Comparison of ENCODE assay signal across 13 mouse cellular contexts in the genomic region with DNA sequence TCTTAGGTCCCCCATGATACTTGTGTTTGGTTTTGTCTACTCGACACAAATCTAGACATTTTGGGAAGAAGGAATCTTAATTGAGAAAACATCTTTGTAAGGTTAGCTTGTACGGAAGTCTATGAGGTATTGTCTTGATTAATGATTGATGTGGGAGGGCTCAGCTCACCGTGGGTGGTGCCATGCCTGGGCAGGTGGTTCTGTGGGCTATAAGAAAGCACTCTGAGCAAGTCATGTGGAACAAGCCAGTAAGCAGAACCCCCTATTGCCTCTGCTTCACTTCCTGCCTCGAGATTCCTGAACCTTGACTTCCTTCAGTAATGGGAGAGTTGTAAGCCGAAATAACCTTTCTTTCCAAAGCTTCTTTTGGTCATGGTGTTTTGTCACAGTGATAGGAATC.
"Had no signal": no experiment of that assay in that cellular context is flagged by ENCODE, and none has a peak within 500 bp of the region (broad histone marks: within the 10 kb centered on the region; RNA-seq: fewer than 3 reads in every experiment).

No protein-coding gene starts in this region.

- H3K36me3 ChIP-seq: limb, embryonic 12.5 days; liver, embryonic 13.5 days; lung, embryonic 15.5 days; midbrain, embryonic 12.5 days; neural tube, embryonic 13.5 days had no signal

- H3K9me3 ChIP-seq: limb, embryonic 12.5 days; liver, embryonic 13.5 days; lung, embryonic 15.5 days; midbrain, embryonic 12.5 days; neural tube, embryonic 13.5 days had no signal

- ATAC-seq: liver, postnatal 0 days; midbrain, embryonic 16.5 days had no signal

- H3K27ac ChIP-seq: limb, embryonic 12.5 days; liver, embryonic 13.5 days; lung, embryonic 15.5 days; macrophage; midbrain, embryonic 12.5 days; neural tube, embryonic 13.5 days had no signal

- H3K9ac ChIP-seq: limb, embryonic 12.5 days; liver, embryonic 13.5 days; liver, postnatal 0 days; lung, embryonic 15.5 days; midbrain, embryonic 12.5 days; neural tube, embryonic 13.5 days had no signal

- H3K27me3 ChIP-seq: limb, embryonic 12.5 days; liver, embryonic 13.5 days; lung, embryonic 15.5 days; megakaryocyte, embryonic 14.5 days; midbrain, embryonic 12.5 days; neural tube, embryonic 13.5 days had no signal

- H3K4me2 ChIP-seq: limb, embryonic 12.5 days; liver, embryonic 13.5 days; lung, embryonic 15.5 days; midbrain, embryonic 12.5 days; neural tube, embryonic 13.5 days had no signal

- H3K4me3 ChIP-seq: limb, embryonic 12.5 days; liver, embryonic 13.5 days; lung, embryonic 15.5 days; megakaryocyte, embryonic 14.5 days; midbrain, embryonic 12.5 days; neural tube, embryonic 13.5 days had no signal

- H3K4me1 ChIP-seq: limb, embryonic 12.5 days; liver, embryonic 13.5 days; megakaryocyte, embryonic 14.5 days; midbrain, embryonic 12.5 days; neural tube, embryonic 13.5 days had no signal

- DNase-seq: liver; liver, embryonic 13.5 days; liver, postnatal 0 days; lung, postnatal 14 days; right cerebral cortex, postnatal 25 days; thymus, postnatal 36 days had no signal
